Mouse (Mus musculus): ENCODE data around the gene Unc93a2.
"Not testable (repeated sequence)": the region's sequence is repeated elsewhere in the genome, so short reads cannot be mapped to it uniquely, and the experiment has no call there.

Gene Unc93a2

GRCm38 (mm10) chr17:7385364-7385763, at the start of gene Unc93a2:
Gene Unc93a2 (minus strand): TSS chr17:7385464.
- not testable (repeated sequence) for TF ChIP-seq GATA4 (IDR thresholded peaks at IDR 0.05; ENCODE audit: insufficient replicate concordance, low read length)

DNA sequence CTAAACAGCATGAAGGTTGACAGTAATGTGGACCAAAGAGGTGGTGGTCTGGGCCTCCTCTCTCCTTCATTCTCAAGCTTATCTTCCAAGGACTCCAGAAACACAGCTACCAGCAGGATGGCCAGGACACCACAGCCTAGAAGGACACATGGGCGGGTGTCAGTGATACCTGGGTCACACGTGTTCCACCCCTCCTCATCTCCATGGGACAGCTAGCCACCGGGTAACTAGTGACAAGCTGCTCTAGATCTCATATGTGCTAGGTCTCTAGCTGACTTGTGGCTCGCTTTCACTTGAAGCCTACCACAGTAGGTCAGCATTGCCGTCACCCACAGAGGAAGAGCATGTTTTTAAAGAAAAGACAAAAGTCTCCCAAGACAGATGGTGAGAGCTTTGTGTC, 13.4 kb downstream of the Unc93a2 start, which contains the start of gene Gm49630:
Gm49630 (minus strand) TSS at position 101 of the 400 bp plus-strand sequence.
- TF ChIP-seq GATA4 (IDR thresholded peaks at IDR 0.05; ENCODE audit: insufficient replicate concordance, low read length) = not testable (repeated sequence)

GRCm38 (mm10) chr17:7352596-7352995, 32.7 kb downstream of the Unc93a2 start, which contains the start of gene Ttll2:
Gene Ttll2 (minus strand): TSS chr17:7352696.
- not testable (repeated sequence) for TF ChIP-seq GATA4 (IDR thresholded peaks at IDR 0.05; ENCODE audit: insufficient replicate concordance, low read length)

DNA sequence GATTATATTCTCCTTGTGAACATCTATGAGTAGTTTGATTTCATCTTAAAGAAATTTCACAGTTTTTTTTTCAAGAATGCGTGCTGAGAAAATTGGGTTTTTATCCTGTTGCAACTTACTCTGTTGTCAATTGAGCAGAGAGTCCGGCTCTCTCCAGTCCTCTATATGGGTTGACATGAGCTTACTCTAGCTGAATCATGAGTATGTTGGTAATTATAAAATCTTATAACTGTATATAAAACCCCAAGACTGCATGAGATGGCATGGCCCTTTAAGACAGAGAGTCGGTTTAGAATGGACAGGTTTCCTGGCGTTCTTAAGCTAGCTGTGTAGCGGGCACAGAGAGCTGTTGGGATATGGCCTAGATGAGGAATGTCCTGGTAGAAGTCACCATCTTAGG, 60.9 kb downstream of the Unc93a2 start, which contains the start of gene Tcp10a:
Tcp10a (plus strand) TSS at position 301 of the 400 bp plus-strand sequence.
- TF ChIP-seq GATA4 (IDR thresholded peaks at IDR 0.05; ENCODE audit: insufficient replicate concordance, low read length) = not testable (repeated sequence)
